Mouse (Mus musculus): ENCODE data around the gene Chst15. TPM values are rescaled to one million over a fixed set of nuclear protein-coding genes. Genes with fewer than 3 reads are reported as not detected.

The Chst15 gene
- total RNA-seq, 2 experiments from 2014 or later = 34.1 to 43.9 TPM

DNA sequence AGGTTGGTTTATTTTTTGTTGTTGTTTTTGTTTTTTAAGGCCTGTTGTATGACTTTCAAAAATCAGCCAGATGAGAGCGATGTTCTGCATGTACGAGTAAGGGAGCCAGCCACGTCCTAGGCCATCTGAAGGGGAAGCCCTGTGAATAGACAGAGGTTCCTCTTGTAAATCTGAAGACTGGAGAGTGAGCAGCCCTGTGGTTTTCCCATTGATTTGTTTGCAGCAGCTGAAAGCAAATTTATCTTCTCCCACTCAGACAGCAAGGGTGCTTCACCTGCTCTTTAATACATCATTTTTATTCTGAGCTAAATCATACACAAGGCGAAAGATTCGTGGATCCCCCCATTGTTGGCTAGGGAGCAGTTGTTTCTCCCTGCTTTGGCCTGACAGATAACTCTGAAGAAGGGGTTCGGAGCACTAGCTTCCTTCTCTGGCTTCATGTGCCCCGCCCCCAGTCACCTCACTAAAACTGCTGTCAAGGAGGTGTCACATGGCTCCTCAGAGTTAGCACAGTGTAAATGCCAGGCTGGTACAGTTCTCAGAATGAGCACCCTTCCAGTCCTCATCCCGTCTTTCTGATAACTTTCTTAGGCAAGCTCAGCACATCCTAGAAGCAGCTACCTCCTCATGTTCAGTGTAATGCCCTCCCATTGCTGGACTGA is 12.5 kb downstream of the Chst15 start:
- DNase-seq (ENCODE audit: low spot score in 2 of 2) = no peak

- DNase-seq (ENCODE audit: low spot score in 2 of 2) = no peak
Observed at GRCm38 (mm10) chr7:132303988-132304387, 13.0 kb downstream of the Chst15 start.

DNA sequence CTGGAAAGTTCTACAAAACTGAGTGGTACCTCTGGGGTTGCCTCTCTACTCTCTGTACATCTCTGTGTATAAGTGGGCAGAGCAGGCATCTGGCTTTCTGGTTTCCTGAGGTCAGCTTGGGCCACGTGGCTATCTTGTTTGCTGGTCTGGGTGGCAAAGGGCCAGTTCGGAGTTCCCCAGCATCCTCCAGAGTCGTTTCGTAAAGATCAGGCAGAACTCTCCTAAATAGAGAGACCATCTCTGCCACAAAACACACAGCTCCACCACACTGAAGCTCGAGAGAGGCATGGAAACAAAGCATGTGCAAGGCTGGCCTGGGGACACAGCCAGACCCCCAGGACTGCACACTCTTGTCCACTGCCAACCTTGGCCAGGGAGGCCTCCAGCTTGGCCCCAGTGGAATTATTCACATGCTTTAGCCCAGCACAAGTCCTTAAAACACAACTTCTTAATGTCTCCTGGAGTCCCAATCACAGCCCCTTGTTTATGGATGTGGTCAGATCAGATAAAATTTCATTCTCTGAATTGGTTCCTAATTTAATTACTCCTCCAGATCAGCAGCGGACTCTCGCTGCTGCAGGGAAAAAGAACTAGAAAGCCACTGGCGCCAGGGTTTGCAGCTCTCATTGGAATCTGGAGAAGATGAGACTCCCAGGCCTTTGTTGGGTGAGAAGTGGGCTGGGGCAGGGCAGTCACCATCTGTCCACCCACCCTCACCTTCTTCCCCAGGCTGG is 14.4 kb downstream of the Chst15 start:
- DNase-seq (ENCODE audit: low spot score in 2 of 2) = no peak

GRCm38 (mm10) chr7:132299661-132300210 is 17.3 kb downstream of the Chst15 start:
- DNase-seq (ENCODE audit: low spot score in 2 of 2) = no peak

GRCm38 (mm10) chr7:132298412-132298990 is 18.5 kb downstream of the Chst15 start:
- no peak for DNase-seq (ENCODE audit: low spot score in 2 of 2)

DNA sequence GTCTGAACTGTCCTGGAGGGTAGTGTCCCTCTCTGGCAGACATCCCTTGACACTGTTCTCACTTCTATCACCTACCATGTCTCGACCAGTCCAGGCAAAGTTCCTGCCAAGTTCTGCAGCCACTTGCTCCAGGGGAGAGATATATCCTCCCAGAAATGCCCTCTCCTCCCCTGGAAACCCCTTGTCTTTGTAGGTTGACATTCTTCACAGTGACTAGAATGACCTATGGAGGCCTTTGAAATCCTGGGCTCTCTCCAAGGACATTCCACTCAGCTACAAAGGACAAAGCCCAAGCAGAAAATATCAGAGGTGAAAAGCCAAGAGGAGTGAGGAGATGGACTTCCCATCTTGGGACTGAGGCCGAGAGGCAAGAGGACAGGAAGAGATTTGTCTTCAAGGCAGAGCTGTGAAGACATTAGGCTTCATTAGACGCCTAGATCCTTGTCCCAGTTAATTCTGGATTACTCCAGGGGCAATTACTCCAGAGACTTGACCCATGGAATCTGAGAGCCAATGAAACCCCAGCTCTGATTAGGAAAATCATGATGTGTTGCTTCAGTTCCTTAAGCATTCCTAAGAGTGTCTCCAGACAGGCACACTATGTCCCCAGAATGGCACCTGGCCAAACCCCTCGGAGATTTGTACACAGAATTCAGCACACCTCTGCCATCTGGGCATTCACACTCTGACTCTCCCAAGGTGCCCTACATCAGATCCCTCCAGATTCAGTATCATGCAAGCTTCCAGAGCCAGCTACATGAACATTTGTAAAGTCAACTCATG is 20.2 kb downstream of the Chst15 start:
- DNase-seq (ENCODE audit: low spot score in 2 of 2) = no peak

- DNase-seq (ENCODE audit: low spot score in 2 of 2) = no peak
Observed at GRCm38 (mm10) chr7:132296132-132296531, 20.9 kb downstream of the Chst15 start.

DNA sequence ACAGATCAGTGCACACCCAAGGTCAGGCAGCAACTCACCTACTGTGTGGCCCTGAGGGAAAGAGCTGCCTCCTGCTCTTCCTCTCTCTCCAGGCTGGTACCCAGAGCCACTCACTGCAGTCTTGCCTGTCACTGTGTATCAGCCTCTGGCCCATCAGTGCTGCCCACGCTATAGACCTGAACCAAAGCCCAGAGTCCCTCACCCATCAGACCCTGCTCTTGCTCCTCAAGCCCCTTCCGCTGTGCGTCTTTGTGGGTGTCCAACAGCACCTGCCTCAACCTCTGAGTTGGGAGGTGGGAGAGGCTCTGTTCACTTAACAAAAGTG is 29.7 kb downstream of the Chst15 start:
- DNase-seq (ENCODE audit: low spot score in 2 of 2) = no peak

GRCm38 (mm10) chr7:132286630-132287339 is 30.2 kb downstream of the Chst15 start:
- DNase-seq (ENCODE audit: low spot score in 2 of 2) = no peak

- no peak for DNase-seq (ENCODE audit: low spot score in 2 of 2)
Observed at GRCm38 (mm10) chr7:132284795-132285194, 32.2 kb downstream of the Chst15 start.

DNA sequence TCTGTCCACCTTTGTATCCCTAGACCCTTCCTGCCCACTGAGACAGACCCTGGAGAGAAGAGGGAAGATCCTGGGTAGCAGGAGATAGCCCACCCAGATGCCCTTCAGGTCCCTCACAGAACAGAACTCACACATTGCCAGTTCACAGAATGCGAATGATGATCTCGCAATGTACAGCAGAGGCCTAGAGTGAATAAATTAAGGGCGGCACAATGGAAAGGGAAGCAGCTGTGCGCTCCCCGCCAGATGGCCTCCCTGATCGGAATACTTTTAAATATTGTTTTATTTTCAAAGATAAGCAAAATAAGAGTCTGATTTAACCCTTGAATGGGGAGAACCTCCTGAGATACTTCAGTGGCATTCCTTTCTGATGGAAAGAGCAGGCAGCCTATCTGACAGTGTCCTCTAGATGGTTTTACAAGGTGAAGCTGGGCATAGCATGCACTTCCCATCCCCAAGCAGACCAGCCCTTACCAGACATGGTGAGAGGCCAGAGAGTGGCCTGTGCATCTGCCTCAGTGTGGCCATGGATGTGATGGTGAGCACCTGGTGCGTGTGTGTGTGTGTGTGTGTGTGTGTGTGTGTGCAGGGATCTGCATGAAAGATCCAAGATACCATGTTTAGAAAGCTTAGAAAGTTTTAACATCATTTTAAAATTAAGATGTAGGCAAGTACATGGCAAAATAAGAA is 32.8 kb downstream of the Chst15 start:
- DNase-seq (ENCODE audit: low spot score in 2 of 2) = no peak

DNA sequence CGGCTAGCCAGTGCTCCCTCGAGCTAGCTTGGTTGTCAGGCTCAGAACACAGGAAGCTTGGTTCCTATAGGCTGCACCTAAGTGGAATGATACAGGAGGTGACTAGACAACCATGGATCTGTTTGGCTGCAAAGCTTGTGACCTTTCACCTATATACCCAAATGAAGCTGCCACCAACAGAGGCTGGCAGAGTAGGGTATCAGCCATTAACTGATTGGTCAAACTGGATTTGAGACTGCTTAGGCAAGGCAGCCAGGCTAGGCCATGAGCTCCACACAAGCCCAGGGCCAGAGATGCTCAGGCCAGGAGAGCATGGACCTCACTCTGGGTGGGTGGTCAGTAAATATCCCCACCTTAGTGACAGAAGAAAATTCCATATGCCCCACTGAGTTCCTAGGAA is 34.5 kb downstream of the Chst15 start:
- DNase-seq (ENCODE audit: low spot score in 2 of 2) = no peak

- DNase-seq (ENCODE audit: low spot score in 2 of 2) = no peak
Observed at GRCm38 (mm10) chr7:132282161-132282560, 34.9 kb downstream of the Chst15 start.

GRCm38 (mm10) chr7:132281753-132282152 is 35.3 kb downstream of the Chst15 start:
- DNase-seq (ENCODE audit: low spot score in 2 of 2) = no peak

GRCm38 (mm10) chr7:132278658-132279057 is 38.4 kb downstream of the Chst15 start:
- DNase-seq (ENCODE audit: low spot score in 2 of 2) = no peak

GRCm38 (mm10) chr7:132276287-132276686 is 40.7 kb downstream of the Chst15 start:
- DNase-seq (ENCODE audit: low spot score in 2 of 2) = no peak

- DNase-seq (ENCODE audit: low spot score in 2 of 2) = no peak
Observed at GRCm38 (mm10) chr7:132273741-132274513, 43.1 kb downstream of the Chst15 start.

- no peak for DNase-seq (ENCODE audit: low spot score in 2 of 2)
Observed at GRCm38 (mm10) chr7:132272984-132273383, 44.0 kb downstream of the Chst15 start.

DNA sequence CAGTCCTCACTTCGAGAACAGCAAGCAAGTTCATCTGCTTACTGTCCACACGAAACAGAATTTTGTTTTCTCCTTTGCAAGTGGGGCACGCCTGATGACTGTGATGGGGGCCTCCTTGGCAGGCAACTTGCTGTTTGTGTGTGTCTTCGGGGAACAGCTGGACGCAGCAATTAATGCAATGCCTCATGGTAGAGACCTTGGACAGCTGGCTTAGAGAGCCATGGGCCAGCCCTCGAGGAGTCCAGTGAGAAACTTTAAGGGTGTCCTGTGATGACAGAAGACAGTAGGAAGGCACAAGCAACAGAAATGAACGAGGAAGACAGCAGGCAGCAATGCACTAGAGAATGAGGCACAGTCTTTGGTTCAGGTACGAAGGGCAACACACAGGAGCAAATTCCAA is 46.7 kb downstream of the Chst15 start:
- DNase-seq (ENCODE audit: low spot score in 2 of 2) = no peak

Data from adrenal gland, adult 18-20 months (tissue).